Mouse (Mus musculus) liver, postnatal 0 days (tissue): ENCODE measurements around the gene Olfr1148.

Experiments
- CTCF ChIP-seq: sonication (generic); IDR thresholded peaks from 2 replicates; pipeline ENCODE4 v1.5.1; 2016; ENCODE audit warnings: antibody characterized with exemption, low read depth
- EP300 ChIP-seq: IDR thresholded peaks from 2 replicates; pipeline ENCODE4 v1.6.1; 2016; ENCODE audit warnings: antibody characterized with exemption, low read depth, mild to moderate bottlenecking

- TF ChIP-seq EP300 (no peak), CTCF (no peak)
These were observed 25.2 kb downstream of the Olfr1148 start, which contains the start of gene Olfr1151 for GRCm38 (mm10) chr2:87855562-87855961.
